Mouse (Mus musculus) MEL (cell line): ENCODE results near the gene Cobl.

Source experiments
- CTCF ChIP-seq, 3 experiments: IDR thresholded peaks in 2 of 3; conservative IDR thresholded peaks in 1 of 3; 2 replicates each; pipeline ENCODE4 v1.5.1; 2011 to 2012; ENCODE audit warnings: low read length in 3 of 3, low read depth in 2 of 3, mild to moderate bottlenecking in 2 of 3, improper control_type of control experiment in 1 of 3, inconsistent platforms in 1 of 3, mixed read lengths in 1 of 3, moderate library complexity in 1 of 3; ENCODE audit not compliant: control insufficient read depth in 1 of 3, insufficient read depth in 1 of 3, poor library complexity in 1 of 3, severe bottlenecking in 1 of 3
- E2F4 ChIP-seq: IDR thresholded peaks from 2 replicates; pipeline ENCODE4 v1.6.1; 2011; ENCODE audit warnings: low read depth, low read length, improper control_type of control experiment, borderline replicate concordance
- EP300 ChIP-seq, 2 experiments: IDR thresholded peaks; 2 replicates each; pipeline ENCODE4 v1.6.1; 2011; ENCODE audit warnings: improper control_type of control experiment in 2 of 2, low read length in 2 of 2, low read depth in 1 of 2, mild to moderate bottlenecking in 1 of 2
- MAFK ChIP-seq: IDR thresholded peaks from 2 replicates; pipeline ENCODE4 v1.6.1; 2011; ENCODE audit warnings: low read depth, mild to moderate bottlenecking, low read length, improper control_type of control experiment, borderline replicate concordance
- MYC ChIP-seq: IDR thresholded peaks from 2 replicates; pipeline ENCODE4 v1.6.1; 2011; ENCODE audit warnings: low read depth, mild to moderate bottlenecking, low read length, improper control_type of control experiment, moderate library complexity
- POLR2A ChIP-seq, 2 experiments: IDR thresholded peaks; 2 replicates each; pipeline ENCODE4 v1.6.1; 2011 to 2012; ENCODE audit warnings: low read length in 2 of 2, mild to moderate bottlenecking in 2 of 2, control low read depth in 1 of 2, improper control_type of control experiment in 1 of 2, low read depth in 1 of 2, moderate library complexity in 1 of 2; ENCODE audit not compliant: control insufficient read depth in 1 of 2, insufficient read depth in 1 of 2, poor library complexity in 1 of 2
- SIN3A ChIP-seq: IDR thresholded peaks from 2 replicates; pipeline ENCODE4 v1.6.1; 2012; ENCODE audit warnings: low read length, improper control_type of control experiment, inconsistent platforms
- TAL1 ChIP-seq: IDR thresholded peaks from 2 replicates; pipeline ENCODE4 v1.6.1; 2012; ENCODE audit warnings: mild to moderate bottlenecking, inconsistent platforms, low read length, moderate library complexity, mixed read lengths
- USF1 ChIP-seq: IDR thresholded peaks from 2 replicates; pipeline ENCODE4 v1.6.1; 2014; ENCODE audit warnings: low read depth, mild to moderate bottlenecking, inconsistent platforms, low read length, improper control_type of control experiment, moderate library complexity
- ZNF384 ChIP-seq: IDR thresholded peaks from 2 replicates; pipeline ENCODE4 v1.6.1; 2012; ENCODE audit warnings: low read depth, mild to moderate bottlenecking, inconsistent platforms, low read length, improper control_type of control experiment

DNA sequence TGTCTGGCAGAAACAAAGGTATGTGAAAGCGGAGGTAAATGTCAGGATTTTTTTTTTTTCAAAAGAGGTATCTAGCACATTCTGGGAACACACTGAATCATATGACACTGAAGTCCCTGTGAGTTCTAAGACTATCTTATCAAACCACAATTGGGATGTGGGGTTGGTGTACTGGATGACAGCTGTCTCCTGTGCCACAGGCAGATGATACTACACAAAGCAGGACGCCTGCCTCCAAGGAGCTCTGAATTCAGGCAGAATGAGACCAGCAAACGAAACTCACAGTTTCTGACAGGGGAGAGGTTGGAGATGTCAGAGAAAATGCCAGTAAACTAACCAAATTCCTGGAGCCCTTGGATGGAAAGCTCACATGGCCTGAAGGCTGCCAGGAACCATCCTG, 5.9 kb downstream of the Cobl start:
- no peak for TF ChIP-seq CTCF (IDR thresholded peaks at IDR 0.05 in 2 of 3, conservative IDR thresholded peaks at IDR 0.05 in 1 of 3; ENCODE audit: control insufficient read depth in 1 of 3, insufficient read depth in 1 of 3, low read depth in 2 of 3, low read length in 3 of 3, poor library complexity in 1 of 3, severe bottlenecking in 1 of 3)
- TF ChIP-seq POLR2A (IDR thresholded peaks at IDR 0.05; ENCODE audit: control insufficient read depth in 1 of 2, insufficient read depth in 1 of 2, low read depth in 1 of 2, low read length in 2 of 2, poor library complexity in 1 of 2), result no peak
- no peak for TF ChIP-seq MYC
- TF ChIP-seq USF1, result no peak
- no peak for TF ChIP-seq EP300 (IDR thresholded peaks at IDR 0.05; ENCODE audit: low read depth in 1 of 2, low read length in 2 of 2)
- TF ChIP-seq TAL1, result no peak
- TF ChIP-seq ZNF384, result no peak
- no peak for TF ChIP-seq E2F4
- TF ChIP-seq SIN3A, result no peak
- TF ChIP-seq MAFK, result no peak
